Mouse (Mus musculus): ENCODE results near the gene Zpbp2.
A peak's percentile ranks its signal among the peaks of the same experiment; 100 is the strongest.

Gene Zpbp2

DNA sequence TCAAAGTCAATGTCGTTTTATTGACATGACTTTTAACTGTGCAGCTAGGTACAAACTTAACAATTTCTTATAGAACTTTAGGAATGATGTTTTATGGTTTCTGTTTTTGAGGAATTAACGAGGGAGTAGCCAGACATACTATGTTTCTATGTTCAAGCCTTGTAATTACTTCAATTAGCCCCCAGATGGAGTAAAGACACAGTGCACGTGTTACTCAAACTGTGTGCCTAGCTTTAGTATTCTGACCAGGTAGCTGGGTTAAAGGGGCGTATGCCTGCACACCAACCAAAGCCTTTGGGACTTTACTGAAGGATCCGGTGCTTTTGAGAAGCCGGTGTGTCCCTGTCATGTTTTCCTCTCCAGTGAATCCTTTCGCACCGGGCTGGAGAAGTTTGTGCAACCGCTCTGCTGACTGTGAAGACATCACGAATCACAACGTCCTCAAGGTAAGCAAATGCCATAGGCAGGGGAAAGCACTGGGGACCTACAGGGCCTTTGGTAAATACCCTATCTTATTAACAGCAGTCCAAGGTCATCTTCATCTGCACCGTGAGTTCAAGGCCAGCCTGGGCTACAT, 4.3 kb downstream of the Zpbp2 start:
- DNase-seq (ENCODE audit: low read depth, low spot score), result peak; percentile 11

DNA sequence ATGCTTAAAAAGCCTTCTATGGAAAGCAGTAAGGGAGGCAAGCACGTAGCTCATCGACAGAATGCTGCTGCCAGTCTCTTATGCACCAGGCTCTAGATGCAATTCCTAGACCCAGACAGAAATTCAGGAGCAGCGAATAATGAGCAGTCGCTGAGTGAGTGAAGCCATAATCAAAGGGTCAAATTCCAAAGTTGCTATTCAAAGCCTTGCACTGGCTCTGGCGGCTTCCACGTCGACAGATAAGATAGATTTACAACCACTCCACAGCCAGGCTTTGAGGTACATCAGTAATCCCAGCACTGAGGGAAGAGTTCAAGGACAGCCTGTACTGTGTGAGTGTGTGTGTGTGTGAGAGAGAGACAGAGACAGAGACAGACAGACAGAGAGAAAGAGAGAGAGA, 10.0 kb downstream of the Zpbp2 start:
- DNase-seq (ENCODE audit: low read depth, low spot score), result no peak

DNA sequence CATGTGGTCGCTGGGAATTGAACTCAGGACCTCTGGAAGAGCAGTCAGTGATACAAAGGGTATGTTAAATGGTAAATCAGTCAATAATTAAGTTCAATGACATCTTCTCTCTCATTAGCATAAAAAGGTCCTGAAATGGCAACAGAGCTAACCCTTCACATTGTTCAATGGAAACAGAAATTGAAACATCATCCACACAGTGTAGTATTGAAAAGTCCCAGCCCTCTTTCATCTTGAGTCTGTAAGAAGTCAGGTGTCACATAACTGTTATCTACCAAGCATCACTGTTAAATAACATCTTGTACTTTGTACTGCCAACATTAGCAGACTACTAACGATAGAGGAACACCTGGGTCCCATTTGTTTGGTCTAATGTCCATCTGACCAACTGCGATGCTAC, 12.1 kb downstream of the Zpbp2 start:
- DNase-seq (ENCODE audit: low read depth, low spot score), result no peak

DNA sequence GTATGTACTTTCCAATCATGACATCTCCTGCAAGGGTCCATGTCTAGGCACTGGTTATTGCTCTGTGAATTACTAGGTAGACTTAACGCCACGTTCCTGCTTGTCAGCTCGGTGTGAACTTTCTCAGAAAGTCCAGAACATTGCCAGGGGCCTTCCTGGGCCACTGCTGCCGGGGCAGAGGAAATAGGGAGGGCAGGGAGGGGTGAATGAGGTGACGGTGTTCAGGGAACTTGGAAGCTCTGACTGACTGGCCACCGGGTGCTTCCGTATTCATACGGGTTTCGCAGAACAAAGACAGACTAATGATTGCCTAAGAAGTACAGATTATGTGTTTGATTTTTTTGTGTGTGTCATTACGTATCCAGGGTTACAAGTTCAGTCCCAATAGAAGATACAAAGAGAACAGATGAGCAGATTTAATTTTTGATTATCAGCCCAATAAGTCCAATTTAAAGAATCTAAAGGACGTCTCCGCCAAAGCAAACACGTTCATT, 13.1 kb downstream of the Zpbp2 start:
- no peak for DNase-seq (ENCODE audit: low read depth, low spot score)

DNA sequence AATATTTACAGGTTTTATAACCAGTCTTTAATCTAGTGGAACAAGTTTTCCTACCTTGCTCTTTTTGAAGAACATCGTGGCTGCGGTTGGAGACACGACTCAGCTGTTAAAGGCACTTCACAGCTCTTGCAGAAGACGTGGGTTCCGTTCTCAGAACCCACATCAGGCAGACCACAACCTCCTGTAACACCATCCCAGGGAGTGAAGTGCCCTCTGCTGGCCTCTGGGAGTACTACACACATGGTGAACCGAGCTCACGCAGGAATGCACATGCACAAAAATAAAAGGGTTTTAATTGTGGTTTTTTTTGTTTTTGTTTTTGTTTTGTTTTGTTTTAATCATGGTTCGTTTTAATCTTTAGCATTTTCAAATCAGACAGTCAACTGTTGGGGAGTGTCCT, 17.4 kb downstream of the Zpbp2 start:
- peak; percentile 20 for DNase-seq (ENCODE audit: low read depth, low spot score)

DNA sequence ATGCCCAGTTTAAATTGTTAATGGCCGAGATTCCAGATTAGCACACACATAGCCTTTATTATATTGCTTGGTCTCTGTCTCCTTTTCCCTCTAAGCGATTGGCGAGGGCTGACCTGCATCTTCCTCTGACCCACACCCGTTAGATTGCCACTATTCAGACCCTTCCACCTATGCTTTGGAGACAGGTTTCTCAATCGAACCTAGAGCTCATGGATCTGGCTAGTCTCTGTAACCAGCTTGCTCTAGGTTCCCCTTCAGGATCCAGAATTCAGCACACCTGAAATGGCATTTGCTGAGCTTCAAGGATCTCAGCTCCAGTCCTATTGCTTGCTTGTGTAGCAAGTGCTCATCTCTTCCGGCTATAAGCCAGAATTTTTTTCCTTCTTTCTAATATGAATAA, 18.6 kb downstream of the Zpbp2 start:
- DNase-seq (ENCODE audit: low read depth, low spot score), result no peak

DNA sequence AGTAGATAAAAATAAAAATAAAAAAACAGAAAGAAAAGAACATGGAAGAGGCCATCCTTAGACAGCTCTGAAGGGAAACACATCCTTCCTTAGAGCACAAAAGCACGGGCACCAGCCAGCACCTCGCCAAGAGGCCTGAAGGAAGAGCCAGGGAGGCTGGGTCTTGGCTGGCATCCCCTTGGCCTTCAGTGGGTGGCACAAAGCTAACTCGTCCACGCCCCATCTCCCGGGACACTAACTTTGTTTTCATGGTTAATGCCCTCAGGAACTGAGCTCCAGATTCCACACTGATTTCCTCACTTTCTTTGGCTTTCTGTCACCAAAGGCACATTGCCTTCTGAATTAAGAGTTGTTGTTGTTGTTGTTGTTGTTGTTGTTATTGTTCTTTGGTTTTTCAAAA, 26.9 kb downstream of the Zpbp2 start:
- no peak for DNase-seq (ENCODE audit: low read depth, low spot score)

GRCm38 (mm10) chr11:98580301-98581121, 29.6 kb downstream of the Zpbp2 start:
- no peak for DNase-seq (ENCODE audit: low read depth, low spot score)

DNA sequence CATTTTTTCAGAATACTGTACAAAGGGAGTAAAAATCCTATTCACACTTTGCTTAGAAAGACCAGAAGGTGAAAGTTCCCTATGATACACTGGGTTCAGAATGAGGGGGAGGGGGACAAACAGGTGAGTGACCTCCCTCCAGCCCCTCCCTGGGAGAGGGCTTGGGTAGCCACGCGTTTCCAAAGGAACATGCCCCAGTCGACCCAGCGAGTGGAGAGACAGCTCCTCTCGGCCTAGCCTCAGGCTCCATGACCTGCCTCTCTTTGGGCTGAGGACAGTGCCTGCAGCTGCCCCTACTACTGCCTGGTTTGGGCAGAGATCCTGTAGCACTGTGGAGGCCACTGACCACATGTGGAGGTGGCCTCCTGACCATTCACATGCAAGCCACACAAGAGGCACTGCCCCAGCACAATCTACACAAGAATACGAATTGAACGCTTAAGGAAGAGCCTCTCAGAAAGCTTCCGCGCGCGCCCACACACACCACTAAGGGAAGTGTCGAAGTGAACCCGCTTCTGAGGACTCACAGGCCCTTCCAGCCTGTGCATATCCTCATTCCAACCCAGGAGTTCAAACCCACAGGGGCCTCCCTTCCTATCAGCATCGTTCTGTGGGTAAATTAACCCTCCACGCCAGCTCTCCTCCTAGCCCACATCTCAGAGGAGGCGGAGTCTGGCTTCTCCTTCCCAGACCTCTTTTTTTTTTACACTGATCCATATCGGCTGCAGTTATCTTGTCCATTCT, 30.6 kb downstream of the Zpbp2 start:
- no peak for DNase-seq (ENCODE audit: low read depth, low spot score)

- DNase-seq (ENCODE audit: low read depth, low spot score), result no peak
Measured at GRCm38 (mm10) chr11:98582030-98582388, 31.1 kb downstream of the Zpbp2 start.

- DNase-seq (ENCODE audit: low read depth, low spot score), result no peak
Measured at GRCm38 (mm10) chr11:98582551-98583264, 31.8 kb downstream of the Zpbp2 start.

- no peak for DNase-seq (ENCODE audit: low read depth, low spot score)
Measured at GRCm38 (mm10) chr11:98583265-98583552, 32.3 kb downstream of the Zpbp2 start.

- DNase-seq (ENCODE audit: low read depth, low spot score), result peak; percentile 36
Measured at GRCm38 (mm10) chr11:98583571-98583970, 32.7 kb downstream of the Zpbp2 start.

DNA sequence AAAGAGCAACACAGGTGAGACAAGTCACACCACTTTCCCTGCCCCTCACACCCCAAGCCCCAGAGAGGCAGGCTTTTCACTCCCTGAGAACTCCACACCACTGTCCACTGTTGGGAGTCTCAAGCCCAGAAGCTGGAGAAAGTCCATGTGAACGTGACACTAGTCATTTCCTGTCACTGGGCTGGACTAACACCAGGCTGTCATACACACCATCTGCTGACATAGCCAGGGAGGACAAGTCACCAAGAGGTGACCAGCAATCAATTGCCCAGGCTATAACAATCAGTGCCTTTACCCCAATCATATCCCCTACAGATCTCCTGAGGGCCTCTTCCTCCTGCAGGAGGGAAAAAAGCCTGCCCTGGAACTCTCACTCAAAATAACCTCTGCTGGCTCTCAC, 33.2 kb downstream of the Zpbp2 start:
- DNase-seq (ENCODE audit: low read depth, low spot score), result no peak

DNA sequence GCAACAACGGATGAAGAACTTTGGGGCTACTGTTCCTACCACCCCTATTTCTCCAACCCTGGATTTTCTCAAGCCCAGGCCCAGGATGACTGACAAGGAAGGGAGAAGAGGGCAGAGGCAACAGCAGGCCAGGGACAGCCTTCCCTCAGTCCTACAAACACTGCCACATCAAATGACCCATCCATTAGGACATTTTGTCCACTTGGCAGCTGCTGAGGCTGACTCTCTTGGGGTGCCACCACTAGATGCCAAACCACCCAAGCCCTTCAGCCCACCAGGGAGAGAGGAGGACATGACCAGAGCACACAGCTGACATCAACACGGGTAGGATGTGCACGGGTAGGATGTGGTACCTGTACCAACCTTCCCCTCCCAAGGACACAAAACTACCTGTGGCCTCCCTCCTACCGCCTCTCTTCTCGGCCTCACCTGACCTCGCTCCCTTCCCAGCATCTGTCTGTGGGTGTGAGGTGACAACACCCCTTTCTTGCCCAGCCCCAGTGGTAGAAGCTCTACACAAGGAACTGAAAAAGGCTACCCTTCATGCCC, 33.8 kb downstream of the Zpbp2 start:
- no peak for DNase-seq (ENCODE audit: low read depth, low spot score)

- DNase-seq (ENCODE audit: low read depth, low spot score), result peak; percentile 51
Measured at GRCm38 (mm10) chr11:98586087-98586891, 35.4 kb downstream of the Zpbp2 start.

GRCm38 (mm10) chr11:98586892-98587563, 36.1 kb downstream of the Zpbp2 start, which contains the start of gene Ormdl3:
Gene Ormdl3 (minus strand): TSS chr11:98587368.
- DNase-seq (ENCODE audit: low read depth, low spot score), result peak; percentile 99

- peak; percentile 85 for DNase-seq (ENCODE audit: low read depth, low spot score)
Measured at GRCm38 (mm10) chr11:98587684-98588546, 37.0 kb downstream of the Zpbp2 start.

- DNase-seq (ENCODE audit: low read depth, low spot score), result peak; percentile 78
Measured at GRCm38 (mm10) chr11:98588833-98589281, 38.0 kb downstream of the Zpbp2 start.
